Mouse (Mus musculus) forebrain, embryonic 14.5 days (tissue): ENCODE data around the gene Actr6. TPM values are rescaled to one million over a fixed set of nuclear protein-coding genes. Genes with fewer than 3 reads are reported as not detected.
A peak's percentile ranks its signal among the peaks of the same experiment; 100 is the strongest.
"Not testable (repeated sequence)": the region's sequence is repeated elsewhere in the genome, so short reads cannot be mapped to it uniquely, and the experiment has no call there.

Experiments used
- ATAC-seq: fragments of 200-750 bp; cut with Nextera tagmentation; 2 replicates; pipeline ENCODE4 v1.8.0; 2017; ENCODE audit warnings: mild to moderate bottlenecking, moderate library complexity
- DNase-seq: peaks from one replicate; pipeline ENCODE4 v3.0.0-alpha.2; 2015; ENCODE audit warnings: low spot score
- H3K27ac ChIP-seq: fragments of 300-500 bp; sonication (generic); 2 replicates; pipeline ENCODE4 v1.5.1; 2014; ENCODE audit warnings: low read depth, mild to moderate bottlenecking, control low read depth, low read length, moderate library complexity
- H3K27me3 ChIP-seq: fragments of 300-500 bp; sonication (generic); replicated peaks from 2 replicates; pipeline ENCODE4 v1.6.1; 2014; ENCODE audit warnings: low read length, control low read depth, mixed read lengths; ENCODE audit not compliant: control insufficient read depth, insufficient read depth
- H3K36me3 ChIP-seq: fragments of 300-500 bp; sonication (generic); 2 replicates; pipeline ENCODE4 v1.6.1; 2014; ENCODE audit warnings: low read length, control low read depth; ENCODE audit not compliant: control insufficient read depth, insufficient read depth
- H3K4me1 ChIP-seq: fragments of 300-500 bp; sonication (generic); 2 replicates; pipeline ENCODE4 v1.6.1; 2014; ENCODE audit warnings: antibody characterized with exemption, low read length, control low read depth; ENCODE audit not compliant: control insufficient read depth, insufficient read depth
- H3K4me2 ChIP-seq: fragments of 300-500 bp; sonication (generic); 2 replicates; pipeline ENCODE4 v1.6.1; 2014; ENCODE audit warnings: mild to moderate bottlenecking, control low read depth, low read length
- H3K4me3 ChIP-seq: fragments of 300-500 bp; sonication (generic); 2 replicates; pipeline ENCODE4 v1.5.1; 2014; ENCODE audit warnings: low read depth, low read length, control low read depth
- H3K9ac ChIP-seq: fragments of 300-500 bp; sonication (generic); 2 replicates; pipeline ENCODE4 v1.6.1; 2014; ENCODE audit warnings: mild to moderate bottlenecking, low read length, control low read depth, moderate library complexity
- H3K9me3 ChIP-seq: fragments of 300-500 bp; sonication (generic); replicated peaks from 2 replicates; pipeline ENCODE4 v1.6.1; 2016; ENCODE audit warnings: low read length, control low read depth, mixed read lengths; ENCODE audit not compliant: control insufficient read depth
- WGBS: fragments of 180-500 bp; shearing (Covaris S2); extraction: QIAGEN DNeasy Blood & Tissue Kit; methylation state at CpG from one replicate; pipeline ENCODE4 v1.1.7; 2014; 5-methylcytosine and 5-hydroxymethylcytosine counted together
- polyA plus RNA-seq: library from polyadenylated mRNA; unstranded; fragments of >200 nt; fragmentation: Nextera tagmentation; extraction: Ambion mirVana; gene quantifications from 2 replicates; pipeline ENCODE4 v1.2.1, GENCODE M21; 2014

Actr6 gene
- polyA plus RNA-seq, 1 experiment from 2014 or later, result 63.3 TPM

DNA sequence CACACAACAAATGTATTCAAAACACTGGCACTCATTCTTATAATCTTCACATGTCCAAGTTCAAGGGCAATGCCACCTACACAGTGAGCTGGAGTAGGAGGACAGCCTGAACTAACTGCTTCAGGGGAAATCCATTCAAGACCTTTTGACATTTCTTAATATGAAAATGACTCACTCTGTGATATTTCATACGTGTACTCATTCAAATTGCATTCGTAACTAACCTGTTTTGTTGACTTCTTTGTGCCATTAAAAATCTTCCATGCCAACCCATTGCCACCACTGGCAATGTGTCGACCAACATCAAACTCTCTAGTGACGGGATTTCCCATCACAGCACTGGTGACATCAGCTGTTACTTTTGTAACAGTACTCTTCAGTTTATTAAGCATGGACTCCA lies 54.0 kb downstream of the Actr6 start:
- Histone ChIP-seq H3K27ac (no peak overlapping the region), H3K9me3 (no peaks in the 10 kb centered on the region), H3K36me3 (0 out of 2 replicates have a peak, but pooled peaks cover 2% of the 10 kb centered on the region), H3K4me1 (no peaks in the 10 kb centered on the region), H3K4me2 (no peak overlapping the region), H3K9ac (no peak overlapping the region), H3K4me3 (no peak overlapping the region), H3K27me3 (no peaks in the 10 kb centered on the region)
- ATAC-seq (no peak), DNase-seq (no peak)
- 94% methylated on average over 4 of the region's 4 CpGs for WGBS

GRCm38 (mm10) chr10:89676609-89677008 lies 55.5 kb downstream of the Actr6 start:
- Histone ChIP-seq H3K27me3 (no peaks in the 10 kb centered on the region), H3K9me3 (no peaks in the 10 kb centered on the region), H3K9ac (no peak overlapping the region), H3K36me3 (no peaks in the 10 kb centered on the region), H3K4me2 (no peak overlapping the region), H3K27ac (no peak overlapping the region), H3K4me1 (no peaks in the 10 kb centered on the region), H3K4me3 (no peak overlapping the region)
- ATAC-seq, result peak; percentile 52; the same call in 1 of the 2 replicates
- 46% methylated on average over 4 of the region's 4 CpGs for WGBS
- peak; percentile 39 for DNase-seq

GRCm38 (mm10) chr10:89670371-89670770 lies 61.7 kb downstream of the Actr6 start:
- ATAC-seq, H3K4me2 ChIP-seq, H3K27me3 ChIP-seq, H3K9ac ChIP-seq, H3K27ac ChIP-seq, H3K4me1 ChIP-seq, H3K4me3 ChIP-seq, DNase-seq, H3K36me3 ChIP-seq, H3K9me3 ChIP-seq: not testable (repeated sequence)
- WGBS, result 94% methylated on average over 5 of the region's 5 CpGs

GRCm38 (mm10) chr10:89667571-89667970 lies 64.5 kb downstream of the Actr6 start:
- no peaks in the 10 kb centered on the region for H3K27me3 ChIP-seq
- H3K27ac ChIP-seq, result no peak overlapping the region
- H3K4me2 ChIP-seq, result no peak overlapping the region
- 85% methylated on average over 7 of the region's 7 CpGs for WGBS
- peaks cover 11% of the 10 kb centered on the region; the same call in 1 of the 2 replicates for H3K36me3 ChIP-seq
- no peaks in the 10 kb centered on the region for H3K9me3 ChIP-seq
- no peak overlapping the region for H3K4me3 ChIP-seq
- ATAC-seq (no peak), DNase-seq (no peak)
- no peak overlapping the region for H3K9ac ChIP-seq
- H3K4me1 ChIP-seq, result no peaks in the 10 kb centered on the region

GRCm38 (mm10) chr10:89665679-89666078 lies 66.4 kb downstream of the Actr6 start:
- 97% methylated on average over 9 of the region's 9 CpGs for WGBS
- H3K9ac ChIP-seq, result no peak overlapping the region
- DNase-seq (no peak), ATAC-seq (no peak)
- H3K4me1 ChIP-seq, result no peaks in the 10 kb centered on the region
- H3K9me3 ChIP-seq, result no peaks in the 10 kb centered on the region
- H3K27ac ChIP-seq, result no peak overlapping the region
- peaks cover 20% of the 10 kb centered on the region for H3K36me3 ChIP-seq
- no peaks in the 10 kb centered on the region for H3K27me3 ChIP-seq
- H3K4me3 ChIP-seq, result no peak overlapping the region
- no peak overlapping the region for H3K4me2 ChIP-seq

DNA sequence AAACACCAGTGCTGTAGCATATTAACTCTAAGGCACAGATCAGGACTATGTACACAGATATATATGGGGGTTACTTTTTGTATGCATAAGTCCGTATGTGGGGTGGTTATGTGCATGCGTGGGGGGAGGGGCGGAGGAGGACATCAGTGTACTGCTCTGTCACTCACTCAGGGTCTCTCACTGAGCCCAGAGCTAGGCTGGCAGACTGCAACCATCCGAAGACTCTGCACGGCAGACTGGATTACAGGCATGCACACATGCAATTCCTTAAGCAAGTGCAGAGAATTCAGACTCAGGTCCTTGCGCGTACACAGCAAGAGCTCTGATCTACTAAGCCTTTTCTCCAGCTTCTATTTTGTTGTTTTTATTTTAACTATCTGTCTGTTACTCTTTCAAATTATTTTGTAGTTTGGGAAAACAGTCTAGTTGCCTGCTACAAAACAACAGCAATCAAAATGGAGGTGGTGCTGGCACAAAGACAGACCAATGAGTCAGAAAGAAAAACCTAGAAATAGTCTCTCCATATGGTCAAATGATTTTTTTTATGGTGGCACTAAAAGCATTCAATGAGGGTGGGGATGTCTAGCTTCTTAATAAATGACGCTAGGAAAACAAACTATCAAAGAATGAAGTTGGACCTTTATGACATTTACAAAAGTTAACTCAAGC lies 67.0 kb downstream of the Actr6 start:
- no peaks in the 10 kb centered on the region for H3K9me3 ChIP-seq
- ATAC-seq, result no peak
- H3K27ac ChIP-seq, result no peak overlapping the region
- H3K9ac ChIP-seq, result no peak overlapping the region
- peaks cover 22% of the 10 kb centered on the region for H3K36me3 ChIP-seq
- WGBS, result 96% methylated on average over 8 of the region's 8 CpGs
- no peaks in the 10 kb centered on the region for H3K27me3 ChIP-seq
- no peak for DNase-seq
- H3K4me2 ChIP-seq, result no peak overlapping the region
- no peak overlapping the region for H3K4me3 ChIP-seq
- no peaks in the 10 kb centered on the region for H3K4me1 ChIP-seq

Other genes with a start within 250 kb of the Actr6 start
- gene Nr1h4, start 198.7 kb downstream of the Actr6 start, polyA plus RNA-seq, result 0.14 and 0.17 TPM in 2 replicates
- 0.07 and 0.11 TPM in 2 replicates for gene Slc17a8, start 111.0 kb downstream of the Actr6 start, polyA plus RNA-seq
- gene Scyl2, start 46.0 kb downstream of the Actr6 start, polyA plus RNA-seq, result 17.1 and 20.2 TPM in 2 replicates
- 26.8 and 29.1 TPM in 2 replicates for gene Uhrf1bp1l, start 12.7 kb upstream of the Actr6 start, polyA plus RNA-seq
- 36.0 and 48.3 TPM in 2 replicates for gene Anks1b, start 141.2 kb upstream of the Actr6 start, polyA plus RNA-seq